Mouse (Mus musculus) CH12.LX (cell line): ENCODE data around the gene Gm10160. TPM values are rescaled to one million over a fixed set of nuclear protein-coding genes. Genes with fewer than 3 reads are reported as not detected.

Experiments used
- DNase-seq: peaks from one replicate; pipeline ENCODE4 v3.0.0-alpha.2; 2013; ENCODE audit errors: extremely low read depth
- H3K27ac ChIP-seq: 2 replicates; pipeline ENCODE4 v1.5.1; 2012; ENCODE audit warnings: low read depth, mild to moderate bottlenecking, control low read depth, moderate library complexity; ENCODE audit not compliant: insufficient read depth
- H3K27me3 ChIP-seq: replicated peaks from 2 replicates; pipeline ENCODE3; 2012; ENCODE audit warnings: inconsistent platforms
- H3K36me3 ChIP-seq, 2 experiments: replicated peaks in 1 of 2; 2 replicates each; pipeline versions ENCODE3 to v1.6.1; 2012; ENCODE audit warnings: inconsistent platforms in 1 of 2, low read length in 1 of 2, mild to moderate bottlenecking in 1 of 2, mixed read lengths in 1 of 2, moderate library complexity in 1 of 2; ENCODE audit not compliant: control insufficient read depth in 1 of 2, insufficient read depth in 1 of 2
- H3K4me1 ChIP-seq, 2 experiments: 2 replicates each; pipeline ENCODE4 v1.6.1; 2012; ENCODE audit warnings: inconsistent platforms in 1 of 2, moderate library complexity in 1 of 2; ENCODE audit not compliant: insufficient read depth in 2 of 2, control insufficient read depth in 1 of 2
- H3K4me2 ChIP-seq: 2 replicates; pipeline ENCODE4 v1.6.1; 2012; ENCODE audit warnings: low read depth, mild to moderate bottlenecking, control low read depth; ENCODE audit not compliant: poor library complexity, insufficient read depth, severe bottlenecking
- H3K4me3 ChIP-seq, 3 experiments: fragments of 150-350 bp in 1 of 3; sonication (generic) in 1 of 3; replicated peaks in 1 of 3; 2 replicates each; pipeline versions ENCODE3 to v1.5.1; 2011 to 2012; ENCODE audit warnings: low read depth in 2 of 3, low read length in 2 of 3, mild to moderate bottlenecking in 2 of 3, moderate library complexity in 2 of 3, control low read depth in 1 of 3, improper control_type of control experiment in 1 of 3, inconsistent platforms in 1 of 3, mixed read lengths in 1 of 3; ENCODE audit not compliant: poor library complexity in 1 of 3
- H3K79me2 ChIP-seq: replicated peaks from 2 replicates; pipeline ENCODE4 v1.6.1; 2012; ENCODE audit warnings: mild to moderate bottlenecking, moderate library complexity; ENCODE audit not compliant: control insufficient read depth, poor library complexity, insufficient read depth, severe bottlenecking; ENCODE audit errors: extremely low read depth
- H3K9ac ChIP-seq: 2 replicates; pipeline ENCODE4 v1.6.1; 2012; ENCODE audit warnings: low read depth, mild to moderate bottlenecking, control low read depth, moderate library complexity; ENCODE audit not compliant: insufficient read depth
- H3K9me3 ChIP-seq: replicated peaks from 2 replicates; pipeline ENCODE3; 2012; ENCODE audit warnings: low read length, inconsistent platforms, mixed read lengths
- CHD2 ChIP-seq: IDR thresholded peaks from 2 replicates; pipeline ENCODE4 v1.6.1; 2011; ENCODE audit warnings: low read length, improper control_type of control experiment
- E2F4 ChIP-seq: IDR thresholded peaks from 2 replicates; pipeline ENCODE4 v1.6.1; 2011; ENCODE audit warnings: low read depth, low read length, improper control_type of control experiment; ENCODE audit not compliant: insufficient replicate concordance
- ELF1 ChIP-seq: IDR thresholded peaks from 2 replicates; pipeline ENCODE4 v1.6.1; 2014; ENCODE audit warnings: low read depth, mild to moderate bottlenecking, inconsistent platforms, low read length, improper control_type of control experiment
- ETS1 ChIP-seq: conservative IDR thresholded peaks from 2 replicates; pipeline ENCODE4 v1.6.1; 2012; ENCODE audit warnings: low read depth, mild to moderate bottlenecking, inconsistent platforms, low read length, improper control_type of control experiment, moderate library complexity
- HCFC1 ChIP-seq: IDR thresholded peaks from 2 replicates; pipeline ENCODE4 v1.6.1; 2012; ENCODE audit warnings: low read depth, mild to moderate bottlenecking, inconsistent platforms, low read length, improper control_type of control experiment
- IRF4 ChIP-seq: IDR thresholded peaks from 2 replicates; pipeline ENCODE4 v1.6.1; 2014; ENCODE audit warnings: low read depth, mild to moderate bottlenecking, inconsistent platforms, low read length, improper control_type of control experiment
- JUN ChIP-seq: IDR thresholded peaks from 2 replicates; pipeline ENCODE4 v1.6.1; 2011; ENCODE audit warnings: low read depth, mild to moderate bottlenecking, low read length, improper control_type of control experiment, moderate library complexity; ENCODE audit not compliant: insufficient read depth
- JUND ChIP-seq: conservative IDR thresholded peaks from 2 replicates; pipeline ENCODE4 v1.6.1; 2011; ENCODE audit warnings: low read depth, low read length, improper control_type of control experiment
- KAT2A ChIP-seq: IDR thresholded peaks from 2 replicates; pipeline ENCODE4 v1.6.1; 2012; ENCODE audit warnings: low read length, improper control_type of control experiment, inconsistent platforms; ENCODE audit not compliant: insufficient replicate concordance
- MAFK ChIP-seq: IDR thresholded peaks from 2 replicates; pipeline ENCODE4 v1.6.1; 2011; ENCODE audit warnings: low read length, improper control_type of control experiment; ENCODE audit not compliant: insufficient replicate concordance
- MEF2A ChIP-seq: IDR thresholded peaks from 2 replicates; pipeline ENCODE4 v1.6.1; 2014; ENCODE audit warnings: low read depth, mild to moderate bottlenecking, inconsistent platforms, low read length, improper control_type of control experiment, borderline replicate concordance
- MYC ChIP-seq: IDR thresholded peaks from 2 replicates; pipeline ENCODE4 v1.6.1; 2011; ENCODE audit warnings: low read depth, mild to moderate bottlenecking, improper control_type of control experiment, low read length
- NELFE ChIP-seq: IDR thresholded peaks from 2 replicates; pipeline ENCODE4 v1.6.1; 2011; ENCODE audit warnings: low read depth, low read length, improper control_type of control experiment
- NRF1 ChIP-seq: IDR thresholded peaks from 2 replicates; pipeline ENCODE4 v1.6.1; 2014; ENCODE audit warnings: low read depth, mild to moderate bottlenecking, inconsistent platforms, low read length, improper control_type of control experiment, moderate library complexity
- PAX5 ChIP-seq: IDR thresholded peaks from 2 replicates; pipeline ENCODE4 v1.6.1; 2012; ENCODE audit warnings: low read length, inconsistent platforms, mixed read lengths
- POLR2A ChIP-seq: IDR thresholded peaks from 2 replicates; pipeline ENCODE4 v1.6.1; 2011; ENCODE audit warnings: low read depth, mild to moderate bottlenecking, improper control_type of control experiment, low read length
- POLR2AphosphoS2 ChIP-seq: IDR thresholded peaks from 2 replicates; pipeline ENCODE4 v1.6.1; 2011; ENCODE audit warnings: low read depth, low read length, improper control_type of control experiment
- RAD21 ChIP-seq: IDR thresholded peaks from 2 replicates; pipeline ENCODE4 v1.6.1; 2011; ENCODE audit warnings: low read depth, mild to moderate bottlenecking, low read length, improper control_type of control experiment, moderate library complexity
- RCOR1 ChIP-seq: conservative IDR thresholded peaks from 2 replicates; pipeline ENCODE4 v1.6.1; 2012; ENCODE audit warnings: low read depth, mild to moderate bottlenecking, inconsistent platforms, low read length, improper control_type of control experiment
- SIN3A ChIP-seq: IDR thresholded peaks from 2 replicates; pipeline ENCODE4 v1.6.1; 2012; ENCODE audit warnings: low read length, improper control_type of control experiment, inconsistent platforms
- SMC3 ChIP-seq: IDR thresholded peaks from 2 replicates; pipeline ENCODE4 v1.6.1; 2011; ENCODE audit warnings: low read depth, low read length, improper control_type of control experiment
- TCF12 ChIP-seq: IDR thresholded peaks from 2 replicates; pipeline ENCODE4 v1.6.1; 2014; ENCODE audit warnings: low read depth, mild to moderate bottlenecking, inconsistent platforms, low read length, improper control_type of control experiment
- UBTF ChIP-seq: IDR thresholded peaks from 2 replicates; pipeline ENCODE4 v1.6.1; 2012; ENCODE audit warnings: low read depth, mild to moderate bottlenecking, inconsistent platforms, low read length, improper control_type of control experiment, moderate library complexity
- USF2 ChIP-seq: conservative IDR thresholded peaks from 2 replicates; pipeline ENCODE4 v1.6.1; 2011; ENCODE audit warnings: low read depth, low read length, improper control_type of control experiment
- ZC3H11A ChIP-seq: IDR thresholded peaks from 2 replicates; pipeline ENCODE4 v1.6.1; 2012; ENCODE audit warnings: low read depth, mild to moderate bottlenecking, inconsistent platforms, low read length, improper control_type of control experiment
- ZKSCAN1 ChIP-seq: IDR thresholded peaks from 2 replicates; pipeline ENCODE4 v1.6.1; 2012; ENCODE audit warnings: low read depth, inconsistent platforms, low read length, improper control_type of control experiment, borderline replicate concordance
- ZMIZ1 ChIP-seq: IDR thresholded peaks from 2 replicates; pipeline ENCODE4 v1.6.1; 2012; ENCODE audit warnings: low read depth, mild to moderate bottlenecking, inconsistent platforms, low read length, improper control_type of control experiment
- ZNF384 ChIP-seq: IDR thresholded peaks from 2 replicates; pipeline ENCODE4 v1.6.1; 2012; ENCODE audit warnings: low read depth, low read length, improper control_type of control experiment, inconsistent platforms
- dilution Hi-C: fragments of 300-500 bp; cut with MboI; formaldehyde crosslinking; loops from 2 replicates; pipeline ENCODE4 v1.14.3; 2020; ENCODE audit warnings: low sequenced_read_pairs; ENCODE audit not compliant: extremely low pct_unique_long_range_greater_than_20kb, extremely low pct_ligation_motif_present
- in situ Hi-C: fragments of 300-500 bp; cut with MboI; formaldehyde crosslinking; loops from 3 replicates; pipeline ENCODE4 v1.14.3; 2019; ENCODE audit warnings: low sequenced_read_pairs, low pct_ligation_motif_present, low pct_unique_long_range_greater_than_20kb, mixed read lengths
- polyA plus RNA-seq: library from polyadenylated mRNA; unstranded; fragments of >175 nt; gene quantifications from 2 replicates; pipeline ENCODE4 v1.2.1, GENCODE M21; 2012; ENCODE audit warnings: low read depth; ENCODE audit not compliant: insufficient read length
- total RNA-seq, 2 experiments: library from RNA; depleted of rRNA; stranded (reverse); fragments of 300-350 nt in 1 of 2; fragments of >200 nt in 1 of 2; gene quantifications; 2 replicates each; pipeline ENCODE4 v1.2.3; 2012 to 2014

Gm10160 gene
- total and polyA plus RNA-seq, 3 experiments = not detected

DNA sequence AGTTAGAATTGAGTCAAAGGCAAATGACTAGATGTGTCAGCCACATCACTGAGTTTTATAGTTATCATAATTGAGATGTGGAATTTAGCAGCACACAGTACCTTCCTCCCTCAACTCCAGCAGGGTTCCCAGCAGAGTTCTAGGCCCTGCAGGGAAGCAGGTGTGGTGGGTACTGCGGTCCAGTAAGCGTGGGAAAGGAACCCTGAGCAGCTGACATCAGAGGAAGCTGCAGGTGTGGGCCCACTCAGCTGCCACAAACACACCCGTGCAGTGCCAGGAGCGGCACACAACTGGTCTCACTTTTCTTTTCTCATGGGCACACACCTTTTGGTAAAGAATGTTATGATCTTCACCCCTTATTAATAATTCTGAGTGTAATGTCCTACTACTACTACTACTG lies 25.2 kb upstream of the Gm10160 start:
- Histone ChIP-seq H3K27me3 (no peaks in the 10 kb centered on the region), H3K27ac (no peak overlapping the region), H3K9me3 (no peaks in the 10 kb centered on the region), H3K4me2 (no peak overlapping the region), H3K79me2 (no peaks in the 10 kb centered on the region), H3K4me1 (peaks cover 0 to 4% of the 10 kb centered on the region in 2 experiments; a peak in 2 of 4 replicates), H3K4me3 (no peak overlapping the region), H3K36me3 (no peaks in the 10 kb centered on the region), H3K9ac (no peak overlapping the region)
- dilution Hi-C loops = no loop called here
- in situ Hi-C loops = no loop called here
- no peak for DNase-seq
- no peak for TF ChIP-seq SMC3
- no peak for TF ChIP-seq RAD21
- TF ChIP-seq JUND = no peak
- no peak for TF ChIP-seq JUN
- no peak for TF ChIP-seq NELFE
- no peak for TF ChIP-seq POLR2A
- TF ChIP-seq E2F4 = no peak
- no peak for TF ChIP-seq CHD2
- no peak for TF ChIP-seq ZMIZ1
- no peak for TF ChIP-seq ZC3H11A
- no peak for TF ChIP-seq MAFK
- TF ChIP-seq ZKSCAN1 = no peak
- TF ChIP-seq MYC = no peak
- TF ChIP-seq ELF1 = no peak
- TF ChIP-seq UBTF = no peak
- TF ChIP-seq SIN3A = no peak
- no peak for TF ChIP-seq POLR2AphosphoS2

DNA sequence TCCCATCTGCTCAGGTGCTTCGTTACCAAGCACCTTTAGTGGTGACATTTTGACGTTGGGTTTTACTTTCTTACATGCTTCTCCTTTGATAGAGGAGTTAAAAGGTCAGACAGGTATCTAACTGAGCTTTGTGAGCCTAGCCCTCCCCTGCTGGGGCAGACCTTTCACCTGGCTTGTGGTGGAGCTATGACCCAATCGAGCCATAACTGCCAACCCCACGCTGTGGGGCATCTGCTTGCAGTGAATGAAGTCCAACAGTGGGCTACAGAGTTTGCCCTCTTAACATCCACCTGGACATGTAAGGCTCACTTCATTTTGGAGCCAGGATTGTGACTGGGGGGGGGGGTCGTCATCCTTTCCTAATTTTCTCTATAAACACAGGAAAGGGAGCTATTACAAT lies 24.7 kb upstream of the Gm10160 start:
- H3K9me3 ChIP-seq = no peaks in the 10 kb centered on the region
- TF ChIP-seq ZMIZ1 (no peak), SMC3 (no peak), JUND (no peak), MAFK (no peak), PAX5 (no peak), HCFC1 (no peak), MEF2A (no peak), RCOR1 (no peak), NRF1 (no peak), TCF12 (no peak), ETS1 (no peak), ZNF384 (no peak), IRF4 (no peak), KAT2A (no peak), USF2 (no peak), NELFE (no peak), JUN (no peak), CHD2 (no peak)
- H3K4me2 ChIP-seq = no peak overlapping the region
- H3K9ac ChIP-seq = no peak overlapping the region
- no peaks in the 10 kb centered on the region for H3K27me3 ChIP-seq
- in situ Hi-C loops (no loop called here), dilution Hi-C loops (no loop called here)
- no peak for DNase-seq
- no peak overlapping the region for H3K27ac ChIP-seq
- H3K36me3 ChIP-seq = no peaks in the 10 kb centered on the region
- peaks cover 0 to 4% of the 10 kb centered on the region in 2 experiments; a peak in 2 of 4 replicates for H3K4me1 ChIP-seq
- H3K4me3 ChIP-seq = no peak overlapping the region
- no peaks in the 10 kb centered on the region for H3K79me2 ChIP-seq
